Mouse (Mus musculus): ENCODE results near the gene Nipa1.

GRCm38 (mm10) chr7:55938341-55938740 is 81.4 kb downstream of the Nipa1 start:
- TF ChIP-seq TAL1 (IDR thresholded peaks at IDR 0.05; ENCODE audit: low read length) = no peak
- no peak for TF ChIP-seq GATA1 (IDR thresholded peaks at IDR 0.05; ENCODE audit: low read length)

Data from erythroblast, embryonic 14.5 days (primary cell).